Mouse (Mus musculus) layer of hippocampus, postnatal 14 days (tissue): ENCODE measurements at regions not wholly inside any gene's neighbourhood (a gene's known extent, or its start where the extent isn't known, plus 50 kb on each side); places are given as distances from the start of the nearest gene placed in this dataset.
A peak's percentile ranks its signal among the peaks of the same experiment; 100 is the strongest.

Experiments
- DNase-seq, 2 experiments: peaks; one replicate each; pipeline ENCODE4 v3.0.0; 2021 to 2022; ENCODE audit warnings: low spot score in 2 of 2, mixed read lengths in 1 of 2

DNA sequence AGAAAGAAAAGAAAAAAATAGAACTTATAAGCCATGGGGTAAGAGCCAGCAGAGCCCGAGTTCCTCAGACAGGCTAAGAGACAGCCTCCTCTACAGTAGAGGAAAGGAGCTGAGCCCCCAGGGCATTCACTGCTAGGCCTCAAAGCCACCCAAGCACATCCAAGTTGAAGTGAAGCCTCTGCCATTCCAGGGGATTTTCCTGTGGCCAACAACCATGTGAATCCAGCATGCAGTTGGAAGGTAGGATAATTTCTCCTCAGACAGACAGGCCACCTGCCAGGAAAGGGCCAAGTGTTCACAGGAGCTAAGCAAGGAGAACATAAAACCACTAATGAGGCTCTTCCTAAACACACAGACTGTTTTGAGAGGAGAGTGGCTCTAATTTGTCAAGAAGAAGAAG lies 199.6 kb upstream of the Cdyl start:
- DNase-seq, result no peak

DNA sequence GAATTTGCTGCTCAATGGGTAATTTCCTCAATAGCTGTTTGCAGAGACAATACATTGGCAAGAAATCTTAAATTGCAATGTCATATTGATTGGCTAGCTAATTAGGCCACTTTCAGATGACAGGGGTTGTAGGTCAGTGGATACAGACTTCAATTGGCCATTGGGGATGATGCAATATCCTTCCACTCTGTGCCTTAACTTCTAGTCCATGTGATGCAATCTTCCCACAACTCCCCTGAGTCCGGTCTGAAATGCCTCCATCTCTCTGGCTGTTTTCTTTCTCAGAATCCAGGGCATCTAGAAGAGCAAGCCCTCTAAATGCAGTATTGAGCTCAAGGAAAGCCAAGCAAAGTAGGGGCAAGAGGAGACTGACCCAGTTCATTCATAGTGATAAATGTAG lies 196.4 kb upstream of the Cdyl start:
- DNase-seq, result no peak

DNA sequence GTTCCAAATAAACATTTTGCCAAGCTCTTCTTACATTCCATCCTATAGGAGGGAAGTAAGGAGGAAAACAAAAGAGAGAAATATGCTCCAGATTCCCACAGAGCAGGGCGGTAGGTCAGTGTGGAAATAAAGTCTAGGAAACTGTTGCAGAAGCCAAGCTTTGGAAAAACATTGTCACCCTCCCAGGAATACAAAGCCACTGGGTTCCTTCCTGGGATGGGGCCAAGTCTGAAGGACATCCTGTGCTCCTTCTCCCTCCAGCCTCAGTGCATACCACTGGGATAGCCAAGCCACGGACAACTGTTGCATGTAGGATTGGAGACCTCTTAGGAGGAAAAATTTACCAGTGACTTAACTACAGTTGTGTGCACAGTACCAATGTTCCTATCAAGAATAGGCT lies 195.8 kb upstream of the Cdyl start:
- DNase-seq, result no peak

DNA sequence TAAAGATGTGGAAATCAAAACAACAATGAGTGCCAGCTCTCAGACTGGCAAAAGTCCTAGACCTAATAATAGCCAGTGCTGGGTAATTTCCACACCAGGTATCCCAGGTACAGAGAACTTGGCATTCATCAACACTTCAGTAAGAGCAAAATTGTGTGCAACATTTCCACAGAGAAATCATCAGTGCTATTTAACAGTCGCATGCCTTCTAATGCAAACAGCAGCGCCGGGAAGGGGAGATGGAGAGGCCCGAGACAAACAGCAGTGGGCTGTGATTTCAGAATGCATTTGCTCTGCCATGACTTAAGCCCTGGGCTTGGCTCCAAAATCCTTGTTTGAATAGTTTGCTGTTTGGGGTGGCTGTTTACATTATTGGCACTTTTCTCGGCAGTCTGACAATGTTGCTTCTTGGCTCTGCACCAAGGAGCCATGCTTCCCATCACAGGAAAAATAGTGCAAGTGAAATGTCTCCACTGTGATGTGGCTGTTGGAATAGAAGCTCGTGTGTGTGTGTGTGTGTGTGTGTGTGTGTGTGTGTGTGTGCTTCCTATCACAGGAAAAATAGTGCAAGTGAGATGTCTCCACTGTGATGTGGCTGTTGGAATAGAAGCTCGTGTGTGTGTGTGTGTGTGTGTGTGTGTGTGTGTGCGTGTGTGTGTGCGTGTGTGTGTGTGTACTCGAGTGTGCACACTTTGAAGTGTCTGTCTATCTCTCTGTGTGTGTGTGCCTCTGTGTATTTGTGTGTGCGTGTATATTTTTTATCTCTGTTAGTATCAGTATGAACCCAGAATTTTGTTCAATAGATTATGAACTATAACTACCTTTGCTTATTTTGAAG lies 190.1 kb upstream of the Cdyl start:
- DNase-seq, result peak; percentile 20 to 51

DNA sequence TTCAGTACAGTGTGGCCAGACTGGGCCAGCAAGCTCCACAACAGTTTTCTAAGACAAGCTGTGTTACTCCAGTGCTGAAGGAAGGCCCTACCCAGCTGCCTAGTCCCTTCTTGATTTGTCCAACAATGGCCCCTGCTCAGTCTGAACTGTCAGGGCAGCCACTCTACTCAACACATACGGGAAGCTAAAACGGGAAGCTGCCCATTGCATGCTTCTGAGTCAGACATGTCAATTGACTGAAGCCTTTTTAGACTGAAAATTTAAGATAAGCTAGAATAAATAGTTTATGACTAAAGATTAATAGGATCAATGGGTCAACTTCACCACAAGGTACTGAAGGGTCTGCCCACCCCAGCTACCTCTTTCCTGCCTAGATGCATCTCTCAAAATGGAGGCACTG lies 181.4 kb upstream of the Cdyl start:
- DNase-seq, result no peak

DNA sequence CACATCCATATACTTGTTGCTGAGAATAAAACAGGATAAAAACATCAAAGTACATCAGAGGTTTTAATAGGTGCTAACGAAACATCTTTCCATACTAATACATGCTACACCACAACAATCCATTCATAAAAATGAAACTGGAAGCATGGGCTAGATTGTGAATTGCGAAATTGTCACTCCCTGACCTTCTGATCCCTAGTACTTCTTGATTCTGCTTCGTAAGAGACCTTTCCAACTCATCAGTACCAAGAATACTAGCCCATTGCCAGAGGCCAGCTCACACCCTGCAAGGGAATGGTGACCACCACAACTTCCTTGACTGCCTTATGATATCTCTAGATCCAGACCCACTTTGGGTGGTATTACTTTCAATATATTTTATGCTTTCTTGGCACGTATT lies 177.3 kb upstream of the Cdyl start:
- no peak for DNase-seq

DNA sequence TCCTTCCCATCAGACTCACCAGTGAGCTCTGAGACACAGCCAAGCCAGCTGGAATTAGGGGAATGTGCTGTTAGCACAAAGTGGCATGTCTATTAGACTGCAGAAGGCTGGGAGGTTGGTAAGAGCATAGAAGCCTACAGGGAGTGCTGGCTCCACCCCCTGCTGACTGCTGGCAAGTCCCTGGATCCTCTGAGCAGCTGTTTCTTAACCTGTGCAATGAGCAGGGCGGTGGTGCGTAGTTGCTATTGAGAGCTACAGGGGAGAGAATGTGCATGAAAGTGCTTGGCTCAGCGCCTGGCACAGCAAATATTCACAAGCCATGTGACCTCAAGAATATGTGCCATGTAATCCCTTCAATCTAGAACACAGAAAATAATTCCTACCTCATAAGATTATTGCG lies 173.5 kb upstream of the Cdyl start:
- DNase-seq, result no peak

DNA sequence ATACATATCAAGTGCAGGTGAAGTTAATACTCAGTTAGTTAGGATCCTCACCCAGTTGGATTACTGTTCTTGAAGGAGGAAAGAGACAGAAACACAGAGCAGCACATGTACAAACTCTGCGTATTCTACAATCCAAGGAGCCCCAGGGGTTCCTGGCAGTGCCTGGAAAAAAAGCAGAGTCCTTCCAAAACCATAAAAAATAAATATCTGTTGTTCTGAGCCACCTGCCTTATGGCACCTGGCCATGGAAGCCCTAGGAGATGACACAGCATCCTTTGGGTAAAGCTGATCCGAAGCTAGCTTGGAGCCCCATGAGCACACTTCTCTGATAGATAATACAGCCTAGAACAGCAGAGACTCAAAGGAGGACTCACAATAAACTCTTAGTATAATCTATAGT lies 159.9 kb upstream of the Cdyl start:
- DNase-seq, result no peak

DNA sequence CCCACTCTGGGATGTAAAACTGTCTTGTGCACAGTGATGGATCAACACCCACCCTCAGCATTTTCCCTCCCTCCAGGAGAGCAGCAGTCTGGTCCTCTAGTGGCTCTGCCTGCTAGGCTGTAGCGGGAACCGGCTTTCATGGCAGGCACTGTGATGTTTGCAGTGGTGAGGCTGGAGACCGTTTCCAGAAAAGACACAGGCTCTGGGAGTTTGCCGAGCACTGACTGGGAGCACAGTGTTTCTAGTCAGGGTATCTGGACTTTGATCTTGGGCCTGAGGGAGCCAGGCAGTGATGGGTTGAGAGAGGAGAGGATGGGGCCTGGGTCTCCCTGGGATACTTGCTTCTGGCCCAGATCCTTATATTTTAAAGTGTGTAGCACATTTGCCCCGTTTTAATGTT lies 158.7 kb upstream of the Cdyl start:
- peak; percentile 3 to 5 for DNase-seq

DNA sequence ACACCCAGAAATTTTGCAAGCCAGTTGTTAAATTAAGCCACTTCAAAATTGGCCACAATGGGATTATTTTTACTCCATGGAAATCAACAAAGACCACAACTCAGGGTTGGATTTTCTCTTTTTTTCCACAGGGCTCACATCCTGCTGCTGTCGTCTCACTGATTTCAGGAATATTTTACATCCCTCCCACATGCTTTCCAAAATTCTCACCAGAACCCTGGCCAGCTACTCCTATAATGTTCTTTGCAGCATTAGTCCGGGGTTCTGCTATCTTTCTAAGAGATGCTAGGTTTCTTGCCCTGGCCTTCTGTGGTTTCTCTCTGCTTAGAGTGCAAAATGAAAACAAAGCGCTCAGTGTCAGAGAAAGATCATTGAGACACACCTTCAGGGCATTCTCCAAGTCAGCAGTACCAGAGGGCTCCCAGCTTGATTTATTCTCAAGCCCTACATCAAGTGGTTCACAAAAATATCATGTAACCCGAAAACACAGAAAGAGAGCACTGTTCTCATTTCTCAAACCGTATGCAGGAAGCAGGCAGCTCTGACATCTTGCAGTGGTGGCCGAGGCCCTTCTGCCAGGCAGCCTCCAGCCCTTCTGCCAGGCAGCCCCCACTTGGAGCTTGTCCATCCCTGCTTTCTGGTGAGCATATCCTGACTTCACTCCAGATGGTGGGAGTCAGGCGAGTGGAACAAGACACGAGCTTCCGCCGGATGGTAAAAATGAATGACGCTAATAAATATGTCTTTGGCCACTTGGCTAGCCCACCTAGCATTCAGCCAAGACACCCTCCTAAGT lies 158.1 kb upstream of the Cdyl start:
- DNase-seq, result peak; percentile 73 to 83

DNA sequence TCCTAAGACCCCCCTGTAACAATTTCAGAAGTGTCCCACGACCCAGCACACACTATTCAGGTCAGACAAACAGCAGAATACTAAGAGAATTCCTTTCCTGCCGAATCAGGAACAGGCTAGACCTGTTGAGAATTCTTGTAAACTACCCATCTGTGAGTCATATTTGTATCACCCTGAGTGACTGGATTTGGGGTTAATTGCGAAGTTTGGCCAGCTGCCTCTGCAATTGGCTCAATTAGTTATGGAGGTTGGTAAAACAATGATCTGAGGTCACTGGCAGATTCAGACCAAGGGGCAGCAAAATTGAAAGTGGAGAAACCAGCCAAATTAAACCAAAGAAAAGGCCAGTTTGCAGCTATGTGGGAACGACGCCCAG lies 157.5 kb upstream of the Cdyl start:
- DNase-seq, result peak; percentile 57 to 86

DNA sequence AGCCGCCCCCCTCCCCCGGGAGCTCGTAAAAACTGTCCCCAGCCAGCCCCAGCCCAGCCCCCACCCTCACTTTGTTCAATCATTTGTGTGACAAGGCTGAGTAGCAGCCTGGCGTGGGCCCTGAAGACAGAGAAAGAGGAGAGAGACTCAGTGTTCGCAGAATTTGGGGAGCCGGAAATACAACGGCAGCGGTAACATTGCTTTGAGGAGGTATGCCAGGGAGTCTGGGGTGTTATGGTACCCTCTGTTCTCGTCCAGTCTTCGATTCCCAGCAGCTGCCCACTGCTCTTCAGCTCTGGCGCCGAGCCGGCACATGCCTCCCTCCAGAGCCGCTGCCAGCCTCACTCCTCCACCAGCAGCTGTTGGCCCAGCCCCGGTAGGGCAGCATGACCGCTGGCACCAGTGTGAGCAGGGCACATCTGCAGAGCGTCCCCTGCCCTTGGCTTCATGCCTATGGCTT lies 156.2 kb upstream of the Cdyl start:
- DNase-seq, result peak; percentile 69 to 74

DNA sequence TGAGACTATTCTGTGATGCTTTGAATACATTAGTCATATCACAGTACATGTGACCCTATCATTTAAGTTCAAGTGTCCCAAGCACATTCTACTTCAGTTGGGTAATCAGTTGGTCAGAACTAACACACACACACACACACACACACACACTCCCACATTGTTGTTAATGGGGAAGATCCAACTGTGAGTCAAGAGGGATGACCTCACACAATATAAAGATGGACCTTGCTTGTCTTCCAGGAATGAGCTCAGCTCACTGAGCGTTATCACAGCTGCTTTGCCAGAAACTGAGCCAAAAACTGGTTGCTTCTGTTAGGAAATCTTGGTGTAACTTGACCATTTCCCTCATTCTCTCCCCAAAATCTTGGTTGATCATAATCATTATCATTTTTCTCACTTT lies 152.4 kb upstream of the Cdyl start:
- no peak for DNase-seq

DNA sequence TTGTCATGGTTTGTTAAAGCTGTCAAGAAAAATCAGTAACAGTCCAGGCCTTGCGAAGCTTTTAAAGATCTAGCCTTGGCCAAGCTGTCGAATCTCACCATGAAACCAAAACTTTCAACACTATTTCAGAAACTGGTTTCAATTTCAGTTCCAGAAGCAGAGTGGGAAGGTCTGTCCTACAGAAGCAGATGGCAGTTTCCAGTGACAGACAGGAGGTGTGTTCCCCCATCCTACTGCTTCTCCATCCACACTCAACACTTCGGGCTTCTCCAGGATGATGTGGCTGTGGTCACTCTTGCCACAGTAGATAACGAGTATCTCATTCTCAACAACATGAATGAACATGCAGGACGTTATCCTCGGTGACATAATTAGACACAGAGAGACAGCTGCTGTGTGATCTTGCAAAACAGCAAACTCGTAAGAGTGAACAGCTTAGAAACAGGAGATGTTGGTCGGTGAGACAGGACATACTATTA lies 147.6 kb upstream of the Cdyl start:
- DNase-seq, result peak; percentile 25 to 29

DNA sequence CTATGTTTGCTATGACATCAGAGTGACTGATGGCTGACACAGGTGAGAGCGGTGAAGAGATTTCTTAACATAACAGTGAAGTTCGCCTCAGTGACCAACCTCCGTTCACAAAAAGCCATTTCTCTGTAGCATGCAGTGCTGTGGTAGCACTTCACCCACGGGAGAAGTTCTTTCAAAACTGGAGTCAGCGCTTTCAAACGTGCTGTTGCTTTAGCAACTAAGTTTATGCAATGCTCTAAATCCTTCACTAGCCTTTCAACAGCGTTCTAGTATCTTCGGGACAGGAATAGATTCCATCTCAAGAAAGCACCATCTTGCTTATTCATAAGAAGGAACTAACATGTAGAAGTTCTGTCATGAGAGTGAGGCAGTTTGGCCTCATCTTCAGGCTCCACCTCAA lies 146.5 kb upstream of the Cdyl start:
- DNase-seq, result no peak

DNA sequence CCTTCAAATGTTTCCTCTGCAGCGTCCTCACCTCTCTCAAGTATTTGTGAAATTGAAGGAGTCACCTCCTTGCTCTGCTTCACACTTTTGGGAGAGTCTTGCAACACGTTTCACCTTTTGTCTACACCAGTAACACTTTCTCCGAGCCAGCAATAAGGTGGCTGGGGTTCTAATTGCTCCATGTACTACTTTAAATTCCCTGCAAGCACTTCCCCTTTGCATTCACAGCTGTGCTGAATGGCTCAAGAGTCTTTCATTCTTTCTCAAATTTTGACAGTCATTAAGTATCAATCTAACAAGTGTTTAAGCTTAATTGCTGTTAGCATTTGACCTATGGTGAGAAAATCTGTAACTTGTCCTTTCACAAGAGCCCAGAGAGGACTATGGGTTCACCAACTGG lies 144.3 kb upstream of the Cdyl start:
- no peak for DNase-seq

DNA sequence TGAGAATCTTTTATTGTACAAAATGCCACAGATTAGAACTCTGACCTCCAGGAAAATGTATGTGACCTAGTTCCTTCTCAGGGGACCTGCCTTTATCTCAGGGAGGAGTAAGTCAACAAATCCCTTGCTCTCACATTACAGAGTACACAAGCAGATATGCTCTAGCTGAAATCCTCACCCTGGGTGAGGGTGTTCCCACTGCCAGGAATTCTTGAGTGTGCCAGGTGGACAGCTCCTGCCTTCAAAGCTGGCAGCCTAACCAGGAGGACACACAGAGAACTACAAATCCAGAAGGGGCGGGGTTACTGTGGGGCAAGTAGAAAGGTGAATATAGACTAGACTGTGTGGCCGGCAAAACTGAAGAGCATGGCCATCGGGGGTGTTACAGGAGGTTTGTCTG lies 141.9 kb upstream of the Cdyl start:
- no peak for DNase-seq

DNA sequence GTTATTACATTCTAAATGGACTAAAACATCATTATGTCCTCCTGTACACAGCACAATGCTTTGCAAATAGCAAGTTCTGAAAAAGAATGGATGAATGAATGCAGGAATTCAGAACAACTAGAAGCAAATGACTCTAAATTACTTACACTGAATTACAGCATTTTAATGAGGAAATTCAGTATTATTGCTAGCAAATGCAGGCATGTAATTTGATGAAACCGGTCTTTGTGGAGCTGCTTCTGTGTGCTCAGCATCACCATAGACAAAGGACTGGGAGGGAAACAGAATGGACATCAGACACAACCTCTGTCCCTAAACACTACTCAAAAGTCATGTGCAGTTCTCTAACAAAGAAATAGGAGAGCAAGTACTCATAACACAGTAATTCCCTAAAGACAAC lies 137.4 kb upstream of the Cdyl start:
- no peak for DNase-seq

DNA sequence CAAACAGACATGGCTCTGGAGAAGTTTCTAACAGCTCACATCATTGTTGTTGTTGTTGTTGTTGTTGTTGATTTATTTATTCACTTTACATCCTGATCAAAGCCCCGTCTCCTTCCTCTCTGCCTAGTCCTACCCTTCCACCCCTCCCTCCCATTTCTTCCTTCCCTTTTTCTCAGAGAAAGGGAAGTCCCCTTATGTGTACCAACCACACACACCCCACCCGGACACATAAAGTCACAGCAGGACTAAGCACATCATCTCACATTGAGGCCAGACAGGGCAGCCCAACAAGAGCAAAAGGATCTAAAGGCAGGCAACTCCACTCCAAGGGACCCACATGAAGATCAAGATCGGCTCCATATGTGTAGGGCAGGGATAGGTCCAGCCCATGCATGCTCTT lies 130.1 kb upstream of the Cdyl start:
- DNase-seq, result no peak

DNA sequence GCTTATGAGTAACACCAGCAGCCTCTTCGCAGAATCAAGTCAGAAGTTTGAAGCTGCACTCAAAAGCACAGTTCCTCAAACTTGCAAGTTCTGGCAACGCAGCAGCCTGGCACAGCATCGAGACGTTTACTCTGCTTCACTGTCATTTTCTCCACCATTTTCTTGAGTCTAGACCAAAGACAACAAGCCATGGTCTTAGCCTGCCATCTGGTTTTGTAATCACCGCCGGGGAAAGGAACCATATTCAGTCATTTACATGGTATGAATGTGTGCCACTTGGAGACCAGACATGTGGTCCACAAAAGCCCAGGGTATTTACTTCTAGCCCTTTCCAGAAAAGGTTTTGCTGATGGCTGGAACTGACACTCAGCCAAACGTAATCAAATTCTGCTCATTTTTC lies 122.5 kb upstream of the Cdyl start:
- no peak for DNase-seq

DNA sequence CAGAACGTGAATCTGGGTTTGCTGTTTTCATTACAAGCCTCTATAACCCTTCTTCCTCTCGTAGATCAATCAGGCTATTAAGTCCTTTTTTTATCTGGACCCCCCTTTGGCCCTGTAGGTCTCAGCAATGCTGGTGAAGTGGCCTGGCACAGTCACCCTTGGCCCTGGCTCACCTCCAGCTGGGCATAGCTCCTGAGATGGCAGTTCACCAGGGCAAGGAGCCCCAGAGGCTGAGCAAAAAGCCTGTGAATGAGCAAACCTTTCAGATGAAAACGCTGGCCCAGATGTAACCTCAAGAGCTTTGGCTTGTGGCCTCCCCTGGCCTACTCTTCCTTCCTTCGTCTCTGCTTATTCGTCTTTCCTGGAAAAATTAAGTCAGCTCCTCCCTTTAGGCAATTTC lies 121.7 kb upstream of the Cdyl start:
- DNase-seq, result peak; percentile 25 to 44

DNA sequence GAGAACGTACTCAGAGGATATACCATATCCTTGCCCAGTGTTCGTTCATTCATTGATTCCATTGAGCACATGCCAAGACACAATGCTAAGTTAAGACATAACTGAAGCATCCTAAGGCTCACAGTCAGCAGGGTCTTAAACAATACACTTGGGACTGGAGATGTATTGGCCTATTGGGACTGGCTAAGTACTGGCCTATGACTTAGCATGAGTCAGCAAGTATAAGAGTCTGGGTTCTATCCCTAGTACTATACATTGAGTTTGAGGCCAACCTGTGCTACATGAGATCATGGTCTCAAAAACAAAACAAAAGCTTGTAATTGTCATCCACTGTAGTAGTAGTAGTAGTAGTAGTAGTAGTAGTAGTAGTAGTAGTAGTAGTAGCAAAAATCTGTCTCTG lies 119.2 kb upstream of the Cdyl start:
- DNase-seq, result no peak

DNA sequence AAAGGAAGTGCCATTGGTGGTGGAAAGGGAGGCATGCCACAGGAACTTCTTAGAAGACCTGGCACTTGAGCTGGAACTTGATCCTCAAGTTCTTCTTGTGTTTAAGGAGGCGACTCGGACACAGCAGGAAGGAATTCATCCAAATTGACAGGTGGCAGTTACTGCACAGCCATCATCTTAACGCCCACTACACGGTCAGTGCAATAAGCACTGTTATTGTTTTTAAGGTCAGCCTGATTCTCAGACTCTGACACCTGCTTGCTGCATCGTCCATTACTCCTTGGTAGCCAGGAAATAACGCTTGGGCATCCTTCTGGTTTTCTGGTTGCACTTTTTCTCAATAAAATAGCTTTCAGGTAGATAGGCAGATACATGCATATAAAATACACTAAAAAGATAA lies 118.6 kb upstream of the Cdyl start:
- no peak for DNase-seq
